Mouse (Mus musculus): Measurements from ENCODE around the gene Nxnl1.

DNA sequence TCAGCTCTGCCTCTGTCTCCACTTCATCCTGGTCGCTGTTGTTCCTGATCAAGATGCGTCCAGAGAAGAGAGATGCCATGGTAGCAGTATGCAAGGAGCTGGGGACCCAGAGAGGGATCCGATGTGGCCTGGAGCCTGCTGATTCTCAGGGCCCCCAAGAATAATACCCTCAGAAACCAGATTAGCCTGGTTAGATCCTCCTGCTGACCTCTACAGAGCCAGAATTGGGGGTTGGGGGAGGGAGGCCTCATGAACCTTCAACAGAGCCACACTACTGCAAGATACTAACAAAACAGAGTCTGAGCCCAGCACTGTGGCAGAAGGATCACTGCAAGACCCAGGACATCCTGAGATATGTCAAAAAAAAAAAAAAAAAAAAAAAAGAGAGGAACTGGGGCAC, at the start of gene Nxnl1:
- TF ChIP-seq GATA2 (IDR thresholded peaks at IDR 0.05; ENCODE audit: borderline replicate concordance, low read depth, low read length) = no peak
- no peak for TF ChIP-seq CTCF (IDR thresholded peaks at IDR 0.05; ENCODE audit: low read depth, low read length)
